Mouse (Mus musculus) midbrain, embryonic 11.5 days (tissue): ENCODE results near the gene 1700034J05Rik. TPM values are rescaled to one million over a fixed set of nuclear protein-coding genes. Genes with fewer than 3 reads are reported as not detected.

Source experiments
- ATAC-seq: fragments of 200-750 bp; cut with Nextera tagmentation; 2 replicates; pipeline ENCODE4 v1.8.0; 2017; ENCODE audit warnings: moderate TSS enrichment, moderate library complexity; ENCODE audit not compliant: low FRiP score
- DNase-seq: peaks from one replicate; pipeline ENCODE4 v3.0.0; 2015; ENCODE audit warnings: low spot score; ENCODE audit errors: missing footprints
- H3K27ac ChIP-seq: fragments of 300-500 bp; sonication (generic); 2 replicates; pipeline ENCODE4 v1.5.1; 2014; ENCODE audit warnings: low read depth, low read length
- H3K27me3 ChIP-seq: fragments of 300-500 bp; sonication (generic); 2 replicates; pipeline ENCODE4 v1.6.1; 2014; ENCODE audit warnings: mild to moderate bottlenecking, low read length, moderate library complexity, mixed read lengths; ENCODE audit not compliant: control insufficient read depth, insufficient read depth
- H3K36me3 ChIP-seq: fragments of 300-500 bp; sonication (generic); 2 replicates; pipeline ENCODE4 v1.6.1; 2014; ENCODE audit warnings: mild to moderate bottlenecking, low read length, moderate library complexity, mixed read lengths; ENCODE audit not compliant: control insufficient read depth, insufficient read depth
- H3K4me1 ChIP-seq: fragments of 300-500 bp; sonication (generic); 2 replicates; pipeline ENCODE4 v1.6.1; 2014; ENCODE audit warnings: low read length; ENCODE audit not compliant: control insufficient read depth, insufficient read depth
- H3K4me2 ChIP-seq: fragments of 300-500 bp; sonication (generic); 2 replicates; pipeline ENCODE4 v1.6.1; 2014; ENCODE audit warnings: mild to moderate bottlenecking, moderate library complexity
- H3K4me3 ChIP-seq: fragments of 300-500 bp; sonication (generic); 2 replicates; pipeline ENCODE4 v1.5.1; 2014; ENCODE audit warnings: low read depth, low read length
- H3K9ac ChIP-seq: fragments of 300-500 bp; sonication (generic); 2 replicates; pipeline ENCODE4 v1.6.1; 2014; ENCODE audit warnings: low read length
- H3K9me3 ChIP-seq: fragments of 300-500 bp; sonication (generic); 2 replicates; pipeline ENCODE4 v1.6.1; 2016; ENCODE audit warnings: low read length; ENCODE audit not compliant: control insufficient read depth
- WGBS: fragments of 180-500 bp; shearing (Covaris S2); extraction: QIAGEN DNeasy Blood & Tissue Kit; methylation state at CpG from one replicate; pipeline ENCODE4 v1.1.7; 2014; 5-methylcytosine and 5-hydroxymethylcytosine counted together
- polyA plus RNA-seq: library from polyadenylated mRNA; unstranded; fragments of >200 nt; fragmentation: Nextera tagmentation; extraction: Ambion mirVana; gene quantifications from 2 replicates; pipeline ENCODE4 v1.2.1, GENCODE M21; 2014

The 1700034J05Rik gene
- polyA plus RNA-seq, 1 experiment from 2014 or later = 0.11 TPM

DNA sequence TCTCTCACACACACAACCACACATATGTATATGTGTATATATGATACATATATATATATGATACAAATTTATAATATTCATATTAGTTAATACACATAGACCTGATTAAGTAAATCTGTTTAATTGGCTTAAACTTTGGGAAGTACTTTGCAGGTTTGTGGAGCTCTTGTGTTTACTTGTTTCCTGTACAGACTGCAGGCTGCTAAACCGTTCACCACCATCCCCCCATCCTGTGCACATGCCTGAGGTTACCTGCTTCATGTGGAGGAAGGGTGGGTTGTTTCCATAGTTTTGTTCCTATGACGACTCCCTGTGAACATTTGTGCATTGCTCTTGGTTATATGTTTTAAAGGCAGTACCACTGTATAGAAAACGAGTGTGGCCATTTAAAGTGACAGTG, 17.1 kb upstream of the 1700034J05Rik start:
- H3K27me3 ChIP-seq = no peaks in the 10 kb centered on the region
- no peak for DNase-seq
- no peaks in the 10 kb centered on the region for H3K4me1 ChIP-seq
- H3K4me2 ChIP-seq = no peak overlapping the region
- H3K9ac ChIP-seq = no peak overlapping the region
- H3K9me3 ChIP-seq = no peaks in the 10 kb centered on the region
- H3K27ac ChIP-seq = no peak overlapping the region
- H3K36me3 ChIP-seq = no peaks in the 10 kb centered on the region
- H3K4me3 ChIP-seq = no peak overlapping the region
- no peak for ATAC-seq
- whole genome bisulfite sequencing = 67% methylated on average over 3 of the region's 3 CpGs

DNA sequence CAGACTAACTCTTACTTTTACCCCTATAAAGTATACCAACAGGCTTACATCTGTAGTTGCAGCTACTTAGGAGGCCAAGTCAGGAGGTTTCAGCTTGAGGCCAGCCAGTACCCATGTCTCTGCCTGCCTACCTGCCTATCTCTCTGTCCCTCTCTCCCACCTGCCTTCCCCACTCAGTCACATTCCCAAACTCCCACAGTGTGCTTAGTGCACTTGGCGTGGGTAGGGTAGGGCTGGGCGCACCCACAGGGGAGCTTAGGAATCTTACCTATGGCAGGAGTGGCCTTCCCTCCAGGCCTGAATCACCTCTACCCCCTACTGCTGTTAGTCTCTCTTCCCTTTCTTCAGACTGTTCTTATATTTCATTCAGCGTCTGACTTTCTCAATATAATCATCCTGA, 16.6 kb upstream of the 1700034J05Rik start:
- no peak overlapping the region for H3K9ac ChIP-seq
- H3K27ac ChIP-seq = no peak overlapping the region
- H3K36me3 ChIP-seq = no peaks in the 10 kb centered on the region
- H3K4me1 ChIP-seq = no peaks in the 10 kb centered on the region
- H3K27me3 ChIP-seq = no peaks in the 10 kb centered on the region
- no peaks in the 10 kb centered on the region for H3K9me3 ChIP-seq
- 74% methylated on average over 3 of the region's 3 CpGs for WGBS
- ATAC-seq (no peak), DNase-seq (no peak)
- no peak overlapping the region for H3K4me3 ChIP-seq
- no peak overlapping the region for H3K4me2 ChIP-seq

DNA sequence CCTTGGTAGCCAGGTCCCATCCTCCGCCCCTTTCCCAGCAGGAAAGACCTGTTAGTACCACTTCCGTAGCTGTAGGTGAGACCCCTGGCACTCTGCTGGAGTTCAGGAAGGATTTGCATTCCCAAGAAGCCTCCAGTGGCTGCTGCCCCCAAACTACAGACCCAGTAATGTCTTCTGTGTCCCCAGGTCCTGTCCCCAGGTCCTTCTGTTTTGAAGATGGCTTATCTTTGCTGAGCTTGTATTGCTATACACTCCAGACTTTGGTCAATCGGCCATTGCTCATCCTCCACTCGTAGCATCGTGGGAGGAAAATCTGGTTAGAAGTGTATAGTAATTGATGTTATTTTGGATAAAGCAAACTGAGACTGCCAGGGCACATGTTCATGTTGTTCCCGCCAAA, 13.6 kb upstream of the 1700034J05Rik start:
- Histone ChIP-seq H3K9me3 (no peaks in the 10 kb centered on the region), H3K4me1 (no peaks in the 10 kb centered on the region), H3K4me3 (no peak overlapping the region), H3K4me2 (no peak overlapping the region), H3K36me3 (no peaks in the 10 kb centered on the region), H3K27me3 (no peaks in the 10 kb centered on the region), H3K9ac (no peak overlapping the region), H3K27ac (no peak overlapping the region)
- ATAC-seq (no peak), DNase-seq (no peak)
- WGBS = 74% methylated on average over 6 of the region's 6 CpGs

DNA sequence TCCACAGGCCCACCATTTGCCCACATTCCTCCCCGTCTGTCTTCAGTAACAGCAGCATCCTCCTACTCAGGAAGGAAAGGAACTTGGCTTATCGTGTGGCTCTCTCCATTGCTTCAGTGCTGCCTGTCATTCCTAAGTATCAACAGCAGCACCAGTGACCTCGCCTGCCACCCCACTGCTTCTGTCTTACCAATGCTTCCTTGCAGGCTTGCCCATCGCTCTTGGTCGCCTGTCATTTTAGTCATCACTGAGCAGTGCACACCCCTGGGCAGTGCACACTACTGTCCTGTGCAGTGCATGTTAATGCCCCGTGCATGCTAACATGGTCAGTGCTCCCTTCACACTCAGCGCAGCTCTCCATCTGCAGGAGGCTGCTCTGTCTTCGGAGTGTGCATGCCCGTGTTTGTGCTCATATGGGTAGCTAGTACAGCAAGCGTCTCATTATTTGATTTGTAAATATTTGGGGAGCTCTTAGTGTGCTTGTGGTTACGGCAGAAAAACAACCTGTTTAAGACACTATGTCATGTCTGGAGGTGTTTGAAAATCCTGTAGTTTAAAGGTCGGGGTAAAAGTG, 12.3 kb upstream of the 1700034J05Rik start:
- Histone ChIP-seq H3K27ac (no peak overlapping the region), H3K4me1 (no peaks in the 10 kb centered on the region), H3K36me3 (no peaks in the 10 kb centered on the region), H3K4me2 (no peak overlapping the region), H3K27me3 (no peaks in the 10 kb centered on the region), H3K9me3 (no peaks in the 10 kb centered on the region), H3K9ac (no peak overlapping the region), H3K4me3 (no peak overlapping the region)
- no peak for DNase-seq
- 86% methylated on average over 12 of the region's 12 CpGs for WGBS
- no peak for ATAC-seq

DNA sequence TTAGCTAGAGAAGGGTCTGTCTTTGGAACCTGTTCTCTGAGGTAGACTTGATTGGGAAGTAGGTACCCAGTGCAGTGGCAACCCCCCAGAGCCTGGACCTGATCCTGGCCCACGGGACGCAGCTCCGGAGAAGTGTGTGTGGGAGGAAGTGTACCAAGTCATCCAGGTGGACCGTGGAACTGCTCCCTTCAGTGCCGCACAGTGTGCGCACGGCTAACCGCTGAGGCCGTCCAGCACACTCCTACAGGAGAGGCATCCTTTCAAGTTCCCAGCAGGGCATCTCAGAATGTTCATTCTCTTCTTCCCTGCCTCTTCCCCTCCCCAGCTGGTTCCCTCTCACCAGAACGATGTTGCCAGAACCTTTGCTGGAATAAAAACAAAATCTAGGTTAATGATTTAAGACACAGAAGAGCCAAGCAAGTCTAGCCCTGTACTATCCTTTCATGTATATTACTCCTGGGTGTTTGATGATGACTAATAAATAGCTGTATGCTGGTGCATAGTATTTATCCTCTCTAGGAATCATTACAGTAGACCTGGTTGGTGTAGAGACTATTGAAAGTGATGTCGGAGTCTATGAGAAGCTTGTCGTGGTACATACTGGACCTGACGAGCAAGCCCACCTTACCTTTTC, 11.0 kb upstream of the 1700034J05Rik start:
- DNase-seq (no peak), ATAC-seq (no peak)
- no peak overlapping the region for H3K27ac ChIP-seq
- H3K4me1 ChIP-seq = no peaks in the 10 kb centered on the region
- H3K9me3 ChIP-seq = no peaks in the 10 kb centered on the region
- H3K9ac ChIP-seq = no peak overlapping the region
- WGBS = 82% methylated on average over 13 of the region's 13 CpGs
- no peak overlapping the region for H3K4me2 ChIP-seq
- no peak overlapping the region for H3K4me3 ChIP-seq
- no peaks in the 10 kb centered on the region for H3K36me3 ChIP-seq
- H3K27me3 ChIP-seq = no peaks in the 10 kb centered on the region

DNA sequence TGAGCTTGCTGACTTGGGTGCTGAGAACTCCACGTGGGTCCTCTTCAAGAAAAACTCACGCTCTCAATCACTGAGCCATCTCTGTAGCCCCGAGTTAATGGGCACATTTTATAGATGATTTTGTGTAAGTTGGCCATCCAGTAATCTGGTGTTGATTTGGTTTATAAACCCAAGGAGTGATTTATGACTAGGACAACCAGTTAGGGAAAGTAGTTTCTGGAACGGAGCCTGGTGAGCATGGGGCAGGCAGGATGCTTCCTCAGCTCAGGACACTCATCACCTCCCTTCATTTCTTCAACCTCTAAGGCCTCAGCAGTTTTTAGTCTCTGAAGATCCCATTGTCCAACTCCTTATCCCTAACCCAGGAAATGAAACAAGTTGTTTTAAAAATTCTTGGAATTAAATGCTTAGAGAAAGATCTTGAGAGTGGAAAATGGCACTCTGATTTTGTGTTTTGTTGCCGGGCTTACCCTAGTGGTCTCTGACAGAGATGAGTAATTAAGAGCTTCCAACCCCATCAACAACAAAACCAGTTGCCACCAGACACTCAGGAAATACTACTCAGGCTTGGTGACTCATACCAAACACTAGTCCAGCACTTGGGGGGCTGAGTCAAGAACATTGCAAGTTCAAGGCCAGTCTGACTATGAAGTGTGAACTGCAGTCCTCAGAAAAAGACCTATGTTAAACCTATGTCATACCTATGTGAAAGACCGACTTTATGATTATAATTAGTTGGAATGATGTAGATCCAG, 9.4 kb upstream of the 1700034J05Rik start:
- Histone ChIP-seq H3K9ac (no peak overlapping the region), H3K9me3 (no peaks in the 10 kb centered on the region), H3K36me3 (no peaks in the 10 kb centered on the region), H3K27me3 (no peaks in the 10 kb centered on the region), H3K4me1 (no peaks in the 10 kb centered on the region), H3K27ac (no peak overlapping the region), H3K4me3 (no peak overlapping the region), H3K4me2 (no peak overlapping the region)
- WGBS = 93% methylated on average over 6 of the region's 6 CpGs
- ATAC-seq (no peak), DNase-seq (no peak)

DNA sequence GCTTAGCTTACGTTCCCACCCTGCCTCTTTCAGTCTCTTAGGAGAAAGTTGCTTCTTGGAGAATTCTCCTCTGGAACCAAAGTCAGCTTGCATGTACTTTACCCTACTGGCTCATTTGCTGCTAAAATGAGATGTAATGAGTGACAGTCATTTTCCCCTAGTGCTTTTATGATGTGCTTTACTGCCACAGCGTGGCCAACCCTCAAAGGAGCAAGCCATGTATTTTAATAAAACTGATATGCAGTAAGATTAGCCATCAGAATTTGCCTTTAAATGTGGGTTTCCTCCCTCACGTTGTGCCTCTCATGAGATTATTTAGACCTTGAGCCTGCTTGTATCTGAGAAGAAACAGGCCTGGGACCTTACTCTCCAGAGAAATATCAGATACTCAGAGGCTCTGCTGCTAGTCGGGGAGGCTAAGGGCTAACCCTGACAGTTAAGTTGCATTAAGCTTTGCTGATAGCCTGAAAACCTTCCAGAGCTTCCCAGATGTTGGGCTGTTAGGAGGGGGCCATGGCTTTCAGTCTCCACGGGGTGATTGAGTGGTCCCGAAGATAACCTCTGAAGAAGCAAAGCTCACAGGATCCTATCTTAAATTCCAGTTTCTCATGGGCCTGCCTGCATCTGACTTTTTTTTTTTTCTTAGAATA, 7.7 kb upstream of the 1700034J05Rik start:
- H3K27ac ChIP-seq = no peak overlapping the region
- DNase-seq (no peak), ATAC-seq (no peak)
- no peak overlapping the region for H3K4me3 ChIP-seq
- no peaks in the 10 kb centered on the region for H3K9me3 ChIP-seq
- no peaks in the 10 kb centered on the region for H3K36me3 ChIP-seq
- 81% methylated on average over 6 of the region's 6 CpGs for WGBS
- no peak overlapping the region for H3K4me2 ChIP-seq
- no peaks in the 10 kb centered on the region for H3K4me1 ChIP-seq
- H3K27me3 ChIP-seq = no peaks in the 10 kb centered on the region
- H3K9ac ChIP-seq = no peak overlapping the region

DNA sequence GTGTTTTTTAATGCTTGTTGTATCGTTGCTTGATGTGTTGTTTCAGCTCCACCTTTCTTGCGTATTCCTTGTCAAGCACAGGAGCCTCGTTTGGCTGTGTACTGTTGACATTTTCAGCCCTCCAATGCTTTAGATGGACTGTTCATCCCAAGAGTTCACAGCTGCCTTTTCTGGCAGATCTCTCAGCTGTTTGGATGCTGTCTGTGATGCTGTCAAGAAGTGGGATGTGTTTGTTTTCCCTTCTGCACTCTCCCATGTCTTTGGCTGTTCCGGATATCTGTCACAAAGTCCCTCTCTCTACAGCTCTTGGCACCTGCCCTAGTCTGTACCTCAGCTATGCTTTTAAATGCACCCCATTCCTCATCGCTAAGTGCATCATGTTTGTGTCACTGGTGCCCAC, 6.7 kb upstream of the 1700034J05Rik start:
- H3K4me3 ChIP-seq = no peak overlapping the region
- no peaks in the 10 kb centered on the region for H3K27me3 ChIP-seq
- H3K9ac ChIP-seq = no peak overlapping the region
- H3K4me2 ChIP-seq = no peak overlapping the region
- no peak for DNase-seq
- no peaks in the 10 kb centered on the region for H3K36me3 ChIP-seq
- H3K9me3 ChIP-seq = no peaks in the 10 kb centered on the region
- no peak overlapping the region for H3K27ac ChIP-seq
- no peak for ATAC-seq
- H3K4me1 ChIP-seq = peaks cover under 1% of the 10 kb centered on the region
- WGBS = 83% methylated on average over 5 of the region's 5 CpGs
